Comparison of ENCODE assay signal across 8 mouse cellular contexts in the genomic region with DNA sequence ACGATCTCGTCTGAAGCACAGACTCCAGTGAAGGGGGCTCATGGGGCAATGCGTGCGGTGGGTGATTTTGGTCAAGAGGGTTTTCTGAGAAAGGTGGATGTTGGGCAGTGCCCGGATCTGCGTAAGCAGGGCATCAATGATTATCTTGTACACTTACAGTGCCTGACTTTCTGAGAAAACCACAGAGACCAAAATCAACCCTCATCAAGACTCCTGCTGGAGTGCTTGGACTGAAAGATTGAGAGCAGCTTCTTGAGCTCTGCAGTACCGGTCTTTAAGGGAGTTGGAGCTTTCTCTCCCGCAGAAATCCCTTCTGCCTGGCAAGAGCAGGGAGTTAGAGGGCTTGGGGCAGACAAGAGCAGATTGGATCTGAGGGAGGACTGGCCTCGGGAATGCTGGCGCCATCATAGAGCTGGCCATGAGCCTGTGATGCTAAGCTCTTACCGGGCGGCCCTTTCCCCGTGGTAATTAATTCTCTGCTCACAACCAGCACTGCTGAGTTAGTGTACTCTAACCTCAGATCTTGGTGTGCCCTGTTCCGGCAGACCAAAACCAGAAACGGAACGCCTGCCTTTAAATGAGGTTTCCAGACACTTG. TPM values are rescaled to one million over a fixed set of nuclear protein-coding genes. Genes with fewer than 3 reads are reported as not detected.
DNase-seq lines count a peak whose midpoint lies in the region; ATAC-seq and TF ChIP-seq lines count a peak whose summit lies in the region.

No protein-coding gene starts in this region.

- TF ChIP-seq POLR2A in spleen, adult 2 months (IDR thresholded peaks at IDR 0.05; ENCODE audit: low read depth, low read length) = no peak

- peaks cover 11% of the 10 kb centered on the region for H3K4me1 ChIP-seq in spleen, adult 2 months (ENCODE audit: control insufficient read depth, insufficient read depth, insufficient read length)
- H3K4me1 ChIP-seq in heart, embryonic 13.5 days = peaks cover 20% of the 10 kb centered on the region
- peaks cover 8% of the 10 kb centered on the region; the same call in 1 of the 2 replicates for H3K4me1 ChIP-seq in midbrain, embryonic 16.5 days (ENCODE audit: control insufficient read depth, insufficient read depth, low read length)

- 0 out of 2 replicates have a peak overlapping the region, but pooled peaks have one; percentile 20 for H3K27ac ChIP-seq in spleen, adult 2 months (ENCODE audit: insufficient read depth, low read length)
- H3K27ac ChIP-seq in heart, embryonic 13.5 days (replicated peaks) = no peak overlapping the region
- no peak overlapping the region; the same call in 1 of the 2 replicates for H3K27ac ChIP-seq in midbrain, embryonic 16.5 days (ENCODE audit: low read length)

- peak overlapping the region; percentile 70; the same call in 1 of the 2 replicates for H3K4me3 ChIP-seq in spleen, adult 2 months (ENCODE audit: extremely low read depth, insufficient read depth, insufficient read length)
- H3K4me3 ChIP-seq in heart, embryonic 13.5 days = peak overlapping the region; percentile 87
- H3K4me3 ChIP-seq in midbrain, embryonic 16.5 days (ENCODE audit: low read depth, low read length) = peak overlapping the region; percentile 68

- no peaks in the 10 kb centered on the region for H3K36me3 ChIP-seq in spleen, adult 2 months (ENCODE audit: control insufficient read depth, insufficient read depth, low read length)
- H3K36me3 ChIP-seq in heart, embryonic 13.5 days = no peaks in the 10 kb centered on the region
- H3K36me3 ChIP-seq in midbrain, embryonic 16.5 days (ENCODE audit: control insufficient read depth, insufficient read depth, low read length) = no peaks in the 10 kb centered on the region

- H3K9ac ChIP-seq in heart, embryonic 13.5 days = peak overlapping the region; percentile 87
- H3K9ac ChIP-seq in midbrain, embryonic 16.5 days (ENCODE audit: low read depth, low read length) = peak overlapping the region; percentile 70

- no peak for ATAC-seq in heart, embryonic 13.5 days (ENCODE audit: extremely low read depth, insufficient number of reproducible peaks, low FRiP score, low TSS enrichment)
- no peak; the same call in 1 of the 2 replicates for ATAC-seq in midbrain, embryonic 16.5 days

- 25% methylated on average over 16 of the region's 16 CpGs for WGBS in spleen, adult 2 months
- WGBS in heart, embryonic 13.5 days = 14% methylated on average over 16 of the region's 16 CpGs
- WGBS in midbrain, embryonic 16.5 days = 14% methylated on average over 16 of the region's 16 CpGs

- H3K9me3 ChIP-seq in heart, embryonic 13.5 days = no peaks in the 10 kb centered on the region
- no peaks in the 10 kb centered on the region for H3K9me3 ChIP-seq in midbrain, embryonic 16.5 days (replicated peaks; ENCODE audit: control insufficient read depth, low read length, poor library complexity, severe bottlenecking)

- DNase-seq in embryo, embryonic 10.5 days (ENCODE audit: low spot score) = peak; percentile 10
- DNase-seq in embryo, embryonic 11 days = no peak
- DNase-seq in spleen, adult 2 months (ENCODE audit: low read depth in 1 of 2, low spot score in 2 of 2) = no peak
- no peak for DNase-seq in spleen, postnatal 36 days (ENCODE audit: low spot score in 2 of 2)
- DNase-seq in kidney, postnatal 14 days = peak; percentile 42
- no peak for DNase-seq in thymus, postnatal 36 days

- no peak for TF ChIP-seq CTCF in spleen, adult 2 months (IDR thresholded peaks at IDR 0.05; ENCODE audit: extremely low read depth, insufficient read depth, insufficient read length, insufficient replicate concordance)

- H3K4me2 ChIP-seq in heart, embryonic 13.5 days = peak overlapping the region; percentile 97
- H3K4me2 ChIP-seq in midbrain, embryonic 16.5 days (ENCODE audit: low read length) = peak overlapping the region; percentile 92

- peaks cover 3% of the 10 kb centered on the region; the same call in 1 of the 2 replicates for H3K27me3 ChIP-seq in spleen, adult 2 months (ENCODE audit: control insufficient read depth, insufficient read depth, low read length)
- H3K27me3 ChIP-seq in heart, embryonic 13.5 days (replicated peaks) = peaks cover 28% of the 10 kb centered on the region
- peaks cover 8% of the 10 kb centered on the region for H3K27me3 ChIP-seq in midbrain, embryonic 16.5 days (ENCODE audit: control insufficient read depth, insufficient read depth, low read depth, low read length)

RNA-seq across cellular contexts. Expression of a gene that starts 2.4 kb away (rescaled TPM):
- polyA plus RNA-seq in spleen, adult 2 months (2012; rRNA removed) = 13.3 and 22.2 TPM in 2 replicates
- 12.3 and 12.5 TPM in 2 replicates for polyA plus RNA-seq in heart, embryonic 13.5 days (2015; fragmentation: Nextera tagmentation; extraction: Ambion mirVana)
- polyA plus RNA-seq in midbrain, embryonic 16.5 days (2015; fragmentation: Nextera tagmentation; extraction: Ambion mirVana) = 12.7 TPM in 2 replicates

RNA-seq across cellular contexts. Expression of a gene that starts 30.8 kb away (rescaled TPM):
- polyA plus RNA-seq in spleen, adult 2 months (2012; rRNA removed) = 7.8 and 8.1 TPM in 2 replicates
- 6.0 and 6.4 TPM in 2 replicates for polyA plus RNA-seq in heart, embryonic 13.5 days (2015; fragmentation: Nextera tagmentation; extraction: Ambion mirVana)
- 6.6 and 6.7 TPM in 2 replicates for polyA plus RNA-seq in midbrain, embryonic 16.5 days (2015; fragmentation: Nextera tagmentation; extraction: Ambion mirVana)

Comparison
In these comparisons a context has a peak if more than half of its experiments do, and no peak if none do; other contexts are left out.
1. DNase-seq: peak in embryo, embryonic 10.5 days (single experiment) and kidney, postnatal 14 days (single experiment); none in embryo, embryonic 11 days (single experiment), spleen, adult 2 months (0 of 2), spleen, postnatal 36 days (0 of 2) and thymus, postnatal 36 days (0 of 2).
2. Peak in every context shown above with its lines, with median percentiles within 50 percentile points of each other: H3K4me3 ChIP-seq.